Mouse (Mus musculus) small intestine, adult 2 months (tissue): ENCODE data around the gene Mier2.

ENCODE experiments used
- CTCF ChIP-seq: fragments of 200-500 bp; IDR thresholded peaks from 2 replicates; pipeline ENCODE4 v1.5.1; 2012; ENCODE audit warnings: low read depth, mild to moderate bottlenecking, control low read depth, inconsistent platforms, low read length, moderate library complexity, mixed read lengths; ENCODE audit not compliant: insufficient replicate concordance, insufficient read length; ENCODE audit errors: extremely low read depth
- POLR2A ChIP-seq: fragments of 200-500 bp; IDR thresholded peaks from 2 replicates; pipeline ENCODE4 v1.6.1; 2012; ENCODE audit warnings: low read depth, mild to moderate bottlenecking, control low read depth, inconsistent platforms, low read length, moderate library complexity

GRCm38 (mm10) chr10:79554330-79555237 is at the start of gene Mier2:
- no peak for TF ChIP-seq CTCF
- TF ChIP-seq POLR2A, result no peak
